Mouse (Mus musculus) kidney, postnatal 25 days (tissue): Measurements from ENCODE around the gene Sort1.
"Not testable (repeated sequence)": the region's sequence is repeated elsewhere in the genome, so short reads cannot be mapped to it uniquely, and the experiment has no call there.

Experiments used
- DNase-seq, 2 experiments: peaks; one replicate each; pipeline ENCODE4 v3.0.0; 2021; ENCODE audit warnings: mixed read lengths in 2 of 2

Sort1 gene

DNA sequence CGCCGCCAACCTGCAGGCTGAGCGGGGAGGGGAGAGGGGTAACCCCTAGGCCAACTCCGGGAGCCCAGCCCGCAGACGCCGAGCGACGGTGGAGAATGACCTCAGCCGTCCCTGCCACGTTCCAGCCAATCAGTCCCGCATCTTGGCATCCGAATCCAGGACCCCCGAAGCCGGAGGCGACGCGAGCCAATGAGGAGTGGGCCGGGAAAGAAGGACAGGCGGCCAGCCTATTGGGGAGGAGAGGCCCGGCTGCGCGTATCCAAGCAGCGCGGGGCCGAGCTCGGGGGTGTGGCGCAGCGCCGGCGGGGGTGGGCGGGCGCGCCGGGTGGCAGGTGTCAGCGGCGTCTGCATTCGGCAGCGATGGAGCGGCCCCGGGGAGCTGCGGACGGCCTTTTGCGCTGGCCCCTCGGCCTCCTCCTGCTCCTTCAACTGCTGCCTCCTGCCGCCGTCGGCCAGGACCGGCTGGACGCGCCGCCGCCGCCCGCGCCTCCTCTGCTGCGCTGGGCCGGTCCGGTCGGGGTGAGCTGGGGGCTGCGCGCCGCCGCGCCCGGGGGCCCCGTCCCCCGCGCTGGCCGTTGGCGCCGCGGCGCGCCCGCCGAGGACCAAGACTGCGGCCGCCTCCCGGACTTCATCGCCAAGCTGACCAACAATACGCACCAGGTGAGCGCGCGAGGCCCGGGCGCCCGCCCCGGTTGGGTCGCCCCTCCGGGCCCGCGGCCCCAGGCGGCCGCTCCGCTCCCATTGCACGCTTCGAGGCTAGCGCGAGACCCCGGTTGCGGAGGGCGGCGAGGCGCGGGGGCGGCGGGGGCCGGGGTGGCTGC lies at the start of gene Sort1:
Gene Sort1, plus strand, starts transcription at position 302 of the 821 bp plus-strand sequence.
- peak; percentile 83 to 95 for DNase-seq

GRCm38 (mm10) chr3:108237474-108238102 lies 46.3 kb upstream of the Sort1 start:
- DNase-seq = not testable (repeated sequence)

DNA sequence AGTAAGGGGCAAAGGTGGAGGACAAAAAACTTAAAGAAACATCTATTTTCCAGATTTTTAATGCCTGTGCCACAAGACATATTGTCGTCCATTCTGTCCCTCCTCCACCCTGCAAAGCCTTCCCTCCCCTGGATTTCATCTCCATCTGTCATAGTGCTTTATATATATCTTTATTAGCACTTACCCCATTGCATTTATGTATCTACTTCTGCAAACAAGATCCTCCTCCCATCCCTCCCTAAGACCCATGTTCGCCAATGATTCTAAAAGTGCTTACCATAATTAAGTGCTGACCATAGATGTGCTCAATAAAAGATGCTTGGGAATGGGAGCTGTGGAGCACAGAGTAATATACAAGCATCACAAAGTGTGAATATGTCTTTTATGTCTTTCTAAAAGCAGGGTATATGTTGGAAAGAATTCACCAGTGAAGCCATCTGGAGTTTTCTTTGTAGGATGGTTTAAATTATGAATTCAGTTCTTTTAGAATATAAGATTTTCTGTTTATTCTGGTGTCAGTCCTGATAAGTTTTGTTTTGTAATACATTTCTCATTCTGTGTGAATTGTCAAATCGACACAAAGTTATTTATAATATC lies 42.5 kb upstream of the Sort1 start:
- DNase-seq = no peak

DNA sequence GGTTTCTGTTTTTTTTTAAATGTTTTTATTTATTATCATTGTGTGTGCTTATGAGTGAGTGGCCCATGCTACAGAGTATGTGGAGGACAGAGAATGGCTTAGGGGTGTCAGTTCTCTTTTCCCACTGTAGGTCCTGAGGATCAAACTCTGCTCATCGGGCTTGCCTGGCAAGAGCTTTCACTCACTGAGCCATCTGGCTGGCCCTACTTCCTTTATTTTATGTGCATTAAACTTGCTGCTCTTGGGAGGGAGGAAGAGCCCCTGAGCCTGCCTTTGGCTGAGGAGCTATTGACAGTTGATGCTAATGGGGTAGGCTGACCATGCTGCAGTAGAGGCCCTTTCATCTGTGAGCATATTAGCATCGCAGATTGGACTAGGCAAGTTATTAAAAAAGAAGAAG lies 37.0 kb upstream of the Sort1 start:
- no peak for DNase-seq

DNA sequence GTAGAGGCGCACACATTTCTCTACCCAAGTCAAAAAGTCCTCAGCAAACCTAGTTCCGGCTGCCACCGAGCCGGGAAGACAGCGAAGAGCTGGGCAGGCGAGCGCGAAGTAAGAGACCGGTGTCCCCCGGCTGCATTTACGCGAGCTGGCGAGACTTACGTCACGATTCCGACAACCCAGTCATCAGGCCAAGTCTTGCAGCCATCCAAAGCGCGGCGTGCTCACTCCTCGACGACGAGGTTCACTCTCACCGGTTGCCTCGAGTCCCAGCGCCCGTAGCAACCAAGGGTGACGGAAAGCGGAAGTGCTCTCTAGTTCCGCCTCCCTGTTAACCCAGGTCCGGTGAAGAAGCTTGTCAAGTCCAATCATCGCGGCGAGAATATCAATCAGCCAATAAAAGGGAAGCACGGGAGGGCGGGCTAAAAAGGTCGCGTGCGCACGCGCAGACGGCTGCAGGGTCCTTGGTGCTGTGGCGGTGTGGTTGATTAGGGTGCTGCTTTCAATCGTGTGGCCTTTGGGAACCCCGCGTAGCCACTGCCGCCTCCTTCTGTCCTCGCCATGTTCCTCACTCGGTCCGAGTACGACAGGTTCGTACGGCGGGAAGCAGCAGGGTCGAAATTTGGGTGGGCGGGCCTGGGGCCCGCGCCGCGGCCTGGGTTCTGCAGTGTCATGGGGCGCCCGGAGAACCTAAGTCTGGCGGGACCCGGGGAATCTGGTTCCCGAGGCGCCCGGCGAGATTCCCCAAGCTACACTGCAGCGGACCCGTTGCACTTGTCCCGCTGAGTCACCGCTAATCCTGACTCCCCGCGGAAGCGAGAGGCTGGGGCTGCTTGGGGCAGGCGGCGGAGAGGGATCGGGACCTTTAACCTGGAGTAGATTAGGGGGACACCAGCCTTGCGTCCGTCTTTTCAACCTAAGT lies 26.9 kb upstream of the Sort1 start, which contains the start of gene Psma5:
Gene Psma5, plus strand, starts transcription at position 208 of the 919 bp plus-strand sequence.
- peak; percentile 98 for DNase-seq

- DNase-seq = no peak
Observed at GRCm38 (mm10) chr3:108257831-108258500, 25.9 kb upstream of the Sort1 start.

- DNase-seq = no peak
Observed at GRCm38 (mm10) chr3:108259319-108259718, 24.6 kb upstream of the Sort1 start.

GRCm38 (mm10) chr3:108279495-108279894 lies 4.4 kb upstream of the Sort1 start:
- DNase-seq = not testable (repeated sequence)

- peak in 1 of 2 experiments; percentile 45 for DNase-seq
Observed at GRCm38 (mm10) chr3:108282401-108283240, 1.3 kb upstream of the Sort1 start.

- DNase-seq = no peak
Observed at GRCm38 (mm10) chr3:108283241-108283561, 681 bp upstream of the Sort1 start.

DNA sequence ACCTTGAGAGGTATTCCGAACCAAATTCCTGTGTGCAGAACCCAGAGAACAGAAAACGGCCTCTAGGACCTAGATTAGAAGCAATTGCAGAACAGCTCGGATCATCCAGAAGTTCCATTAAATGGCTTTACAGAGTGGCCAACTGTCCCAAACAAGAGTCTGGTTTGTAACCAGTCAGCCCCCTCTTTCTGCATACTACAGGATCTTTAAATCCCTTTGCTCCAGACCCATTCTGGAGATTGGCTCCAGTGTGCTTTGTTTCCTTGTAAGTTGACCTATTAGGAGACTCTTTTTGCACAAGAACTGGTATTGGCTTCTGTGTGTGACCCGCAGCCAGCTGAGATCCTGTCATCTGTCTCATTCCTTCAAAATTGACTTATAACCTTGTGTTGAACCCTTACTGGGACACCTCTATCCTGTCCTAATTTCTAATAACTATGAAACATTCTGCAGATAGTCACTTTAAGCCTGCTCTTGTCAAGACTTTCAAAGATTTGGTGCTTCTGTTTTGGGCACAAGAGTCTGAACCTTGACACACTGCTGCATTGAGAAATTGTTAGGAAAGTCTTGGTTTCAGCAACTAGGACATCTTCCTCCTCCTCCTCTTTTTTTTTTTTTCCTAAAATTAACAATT lies 1.3 kb downstream of the Sort1 start:
- DNase-seq = no peak

- DNase-seq = no peak
Observed at GRCm38 (mm10) chr3:108286671-108287439, 3.0 kb downstream of the Sort1 start.

- peak; percentile 21 to 45 for DNase-seq
Observed at GRCm38 (mm10) chr3:108287811-108288805, 4.2 kb downstream of the Sort1 start.

GRCm38 (mm10) chr3:108289311-108290130 lies 5.6 kb downstream of the Sort1 start:
- DNase-seq = no peak

DNA sequence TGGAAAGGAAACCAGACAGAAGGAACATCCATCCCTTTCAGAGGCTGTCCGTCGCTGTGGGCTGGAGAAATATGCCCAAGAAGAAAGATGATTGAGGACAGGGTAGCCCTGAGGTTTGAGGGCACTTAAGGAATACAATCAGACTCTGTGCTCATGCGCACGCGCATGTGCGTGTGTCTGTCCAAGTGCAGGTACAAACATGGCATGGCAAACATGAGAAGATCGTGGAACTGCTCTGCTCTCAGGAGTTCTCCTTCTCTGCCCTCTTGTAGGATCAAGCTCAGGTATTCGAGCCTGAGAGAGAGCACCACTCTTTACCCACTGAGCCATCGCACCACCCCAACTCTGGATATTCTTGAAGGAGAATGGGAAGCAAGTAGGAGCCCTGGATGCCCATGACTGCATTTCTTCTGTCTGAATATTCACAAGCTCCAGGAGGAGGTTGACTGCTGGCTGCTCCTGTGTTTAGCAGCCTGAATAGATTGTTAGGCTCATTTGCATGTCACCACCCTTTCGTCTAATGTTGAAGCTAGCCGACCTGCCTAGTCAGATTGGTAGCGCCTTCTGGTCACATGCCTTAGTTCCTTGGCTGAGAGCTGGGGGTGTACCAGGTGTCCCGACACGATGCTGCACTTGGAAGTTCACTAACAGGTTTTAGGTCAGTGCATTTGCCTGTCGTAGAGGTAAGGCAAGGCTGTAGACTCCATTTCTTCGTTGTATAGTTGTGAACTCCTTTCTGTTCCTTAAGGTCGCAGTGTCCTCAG lies 7.3 kb downstream of the Sort1 start:
- peak; percentile 34 to 73 for DNase-seq

DNA sequence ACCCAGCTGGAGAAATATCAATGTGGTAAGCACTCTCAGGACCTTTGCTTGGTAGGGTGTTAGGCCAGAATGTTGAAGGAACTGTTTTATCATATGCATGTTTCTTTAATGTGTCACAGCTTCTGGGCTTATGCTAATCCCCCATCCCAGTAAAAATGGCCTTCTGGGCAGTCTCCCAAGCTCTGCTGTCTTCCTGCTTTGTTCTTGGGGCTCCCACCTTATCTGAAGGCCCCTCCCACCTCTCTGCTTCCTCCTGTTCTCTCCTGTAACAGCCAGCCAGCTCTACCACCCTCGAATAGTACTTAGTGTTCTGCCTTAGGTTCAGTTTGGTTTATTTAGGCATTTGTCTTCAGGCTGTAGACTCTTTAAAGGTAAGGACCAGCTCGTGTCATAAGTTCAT lies 10.5 kb downstream of the Sort1 start:
- no peak for DNase-seq
